Mouse (Mus musculus) thymus, adult 2 months (tissue): ENCODE measurements around the gene Tmco1.

Experiments
- CTCF ChIP-seq: fragments of 200-500 bp; IDR thresholded peaks from 2 replicates; pipeline ENCODE4 v1.5.1; 2012; ENCODE audit warnings: mild to moderate bottlenecking, control low read depth, low read length, moderate library complexity, borderline replicate concordance; ENCODE audit not compliant: control insufficient read depth, poor library complexity, insufficient read depth; ENCODE audit errors: extremely low read depth
- POLR2A ChIP-seq: fragments of 200-500 bp; IDR thresholded peaks from 2 replicates; pipeline ENCODE4 v1.6.1; 2012; ENCODE audit warnings: mild to moderate bottlenecking, low read length, control low read depth, moderate library complexity; ENCODE audit not compliant: control insufficient read depth, poor library complexity, insufficient read depth; ENCODE audit errors: extremely low read depth

- TF ChIP-seq POLR2A (no peak), CTCF (no peak)
Measured at GRCm38 (mm10) chr1:167382316-167382715, 74.1 kb downstream of the Tmco1 start.
